Mouse (Mus musculus) stomach, embryonic 14.5 days (tissue): Measurements from ENCODE around the gene Cdkn2b. TPM values are rescaled to one million over a fixed set of nuclear protein-coding genes. Genes with fewer than 3 reads are reported as not detected.

ENCODE experiments used
- ATAC-seq: fragments of 200-750 bp; cut with Nextera tagmentation; 2 replicates; pipeline ENCODE4 v1.8.0; 2017; ENCODE audit warnings: low read depth, moderate TSS enrichment; ENCODE audit not compliant: insufficient number of reproducible peaks, insufficient read depth, low FRiP score
- H3K27ac ChIP-seq: fragments of 300-500 bp; sonication (generic); 2 replicates; pipeline ENCODE4 v1.5.1; 2014; ENCODE audit warnings: mild to moderate bottlenecking, low read length, moderate library complexity, mixed read lengths
- H3K27me3 ChIP-seq: fragments of 300-500 bp; sonication (generic); 2 replicates; pipeline ENCODE4 v1.6.1; 2014; ENCODE audit warnings: low read length, control low read depth, mixed read lengths; ENCODE audit not compliant: control insufficient read depth, insufficient read depth
- H3K36me3 ChIP-seq: fragments of 300-500 bp; sonication (generic); 2 replicates; pipeline ENCODE4 v1.6.1; 2014; ENCODE audit warnings: mild to moderate bottlenecking, control low read depth, low read length, moderate library complexity, mixed read lengths; ENCODE audit not compliant: control insufficient read depth, insufficient read depth
- H3K4me1 ChIP-seq: fragments of 300-500 bp; sonication (generic); 2 replicates; pipeline ENCODE4 v1.6.1; 2014; ENCODE audit warnings: low read length, control low read depth, mixed read lengths; ENCODE audit not compliant: control insufficient read depth, insufficient read depth
- H3K4me2 ChIP-seq: fragments of 300-500 bp; sonication (generic); replicated peaks from 2 replicates; pipeline ENCODE4 v1.6.1; 2014; ENCODE audit warnings: low read depth, low read length, control low read depth
- H3K4me3 ChIP-seq: fragments of 300-500 bp; sonication (generic); 2 replicates; pipeline ENCODE4 v1.5.1; 2014; ENCODE audit warnings: low read depth, low read length, control low read depth
- H3K9ac ChIP-seq: fragments of 300-500 bp; sonication (generic); replicated peaks from 2 replicates; pipeline ENCODE4 v1.6.1; 2014; ENCODE audit warnings: low read depth, mild to moderate bottlenecking, control low read depth, low read length, moderate library complexity, mixed read lengths
- H3K9me3 ChIP-seq: fragments of 300-500 bp; sonication (generic); 2 replicates; pipeline ENCODE4 v1.6.1; 2016; ENCODE audit warnings: low read depth, low read length, control low read depth; ENCODE audit not compliant: control insufficient read depth
- WGBS: fragments of 180-500 bp; shearing (Covaris S2); extraction: QIAGEN DNeasy Blood & Tissue Kit; methylation state at CpG from one replicate; pipeline ENCODE4 v1.1.7; 2014; 5-methylcytosine and 5-hydroxymethylcytosine counted together
- polyA plus RNA-seq: library from polyadenylated mRNA; unstranded; fragments of >200 nt; fragmentation: Nextera tagmentation; extraction: Ambion mirVana; gene quantifications from 2 replicates; pipeline ENCODE4 v1.2.1, GENCODE M21; 2014

Cdkn2b gene
- polyA plus RNA-seq, 1 experiment from 2014 or later: 4.9 TPM

DNA sequence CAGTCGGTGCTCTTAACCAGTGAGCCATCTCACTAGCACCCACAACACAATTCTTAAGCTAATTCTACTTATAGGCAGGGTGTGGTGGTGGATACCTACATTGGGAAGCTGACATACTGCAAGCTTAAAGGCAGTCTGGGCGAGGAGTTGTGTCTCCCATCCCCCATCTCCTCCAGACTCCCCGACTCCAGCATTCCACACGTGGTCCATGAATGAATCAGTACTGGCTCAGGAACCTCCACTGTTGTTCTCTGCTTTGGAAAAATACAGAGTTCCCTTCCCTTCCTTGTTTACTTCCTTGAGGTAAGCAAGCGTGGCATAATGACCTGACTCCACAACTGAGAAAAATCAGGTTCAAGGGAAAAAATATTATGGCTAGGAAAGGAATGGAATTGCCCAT is 38.0 kb upstream of the Cdkn2b start:
- no peak for ATAC-seq
- no peak overlapping the region for H3K9ac ChIP-seq
- 57% methylated on average over 5 of the region's 5 CpGs for WGBS

DNA sequence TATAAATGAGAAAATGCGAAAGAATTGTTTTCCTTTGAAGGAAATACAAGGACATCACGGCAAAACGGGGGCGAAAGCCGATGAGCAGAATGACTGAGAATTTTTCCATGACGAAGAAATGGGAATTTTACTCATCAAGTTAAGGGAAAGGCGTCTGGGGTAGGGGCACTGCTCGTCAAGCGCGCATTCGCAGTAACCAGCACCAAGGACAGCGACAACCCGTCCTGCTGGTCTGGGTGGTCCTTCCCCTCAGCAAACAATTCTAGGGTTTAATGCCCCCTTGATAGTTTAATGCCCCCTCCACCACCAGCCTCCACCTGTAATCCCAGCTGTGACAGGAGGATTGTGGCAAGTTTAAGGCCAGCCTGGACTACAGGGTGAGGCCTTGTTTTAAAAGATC is 2.6 kb upstream of the Cdkn2b start:
- WGBS: 11% methylated on average over 13 of the region's 13 CpGs
- H3K27me3 ChIP-seq: peaks cover 27% of the 10 kb centered on the region

More for the DNA sequence above, 38.0 kb upstream of the Cdkn2b start:
- no peaks in the 10 kb centered on the region for H3K36me3 ChIP-seq
- H3K4me2 ChIP-seq: no peak overlapping the region
- H3K9me3 ChIP-seq: no peaks in the 10 kb centered on the region
- H3K27ac ChIP-seq: no peak overlapping the region
- H3K4me3 ChIP-seq: no peak overlapping the region
- H3K4me1 ChIP-seq: no peaks in the 10 kb centered on the region
- H3K27me3 ChIP-seq: no peaks in the 10 kb centered on the region

GRCm38 (mm10) chr4:89309996-89310395 is 843 bp downstream of the Cdkn2b start:
- peaks cover 55% of the 10 kb centered on the region for H3K27me3 ChIP-seq
- H3K4me1 ChIP-seq: no peaks in the 10 kb centered on the region
- no peaks in the 10 kb centered on the region for H3K9me3 ChIP-seq
- no peak overlapping the region for H3K9ac ChIP-seq
- no peaks in the 10 kb centered on the region for H3K36me3 ChIP-seq
- peak overlapping the region; percentile 46 for H3K4me3 ChIP-seq
- ATAC-seq: no peak
- peak overlapping the region; percentile 89 for H3K4me2 ChIP-seq
- no peak overlapping the region for H3K27ac ChIP-seq
- WGBS: 2% methylated on average over 11 of the region's 11 CpGs

More for the DNA sequence above, 2.6 kb upstream of the Cdkn2b start:
- Histone ChIP-seq H3K4me2 (no peak overlapping the region), H3K9me3 (no peaks in the 10 kb centered on the region), H3K9ac (no peak overlapping the region), H3K4me3 (no peak overlapping the region), H3K36me3 (no peaks in the 10 kb centered on the region), H3K27ac (no peak overlapping the region), H3K4me1 (no peaks in the 10 kb centered on the region)
- ATAC-seq: no peak

DNA sequence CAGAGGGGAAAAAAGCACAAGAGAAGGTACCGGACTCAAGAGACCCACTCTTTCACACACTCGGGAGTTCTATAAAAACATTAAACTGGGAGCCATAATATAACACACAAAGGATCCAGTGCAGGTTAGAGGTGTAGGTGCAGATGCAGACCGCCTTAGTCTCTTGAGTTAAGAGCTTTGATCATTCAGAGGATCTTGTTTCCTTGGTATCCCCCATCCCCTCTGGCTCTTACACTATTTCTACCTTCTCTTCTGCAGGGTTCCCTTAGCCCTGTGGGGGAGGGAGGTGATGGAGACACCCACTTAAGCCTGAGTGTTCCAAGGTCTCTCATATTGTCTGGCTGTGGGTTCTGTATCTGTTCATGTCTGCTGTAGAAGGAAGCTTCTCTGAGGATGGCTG is 2.8 kb downstream of the Cdkn2b start:
- WGBS: 16% methylated on average over 3 of the region's 3 CpGs
- Histone ChIP-seq H3K27ac (no peak overlapping the region), H3K36me3 (no peaks in the 10 kb centered on the region)

GRCm38 (mm10) chr4:89306798-89307365 is 4.0 kb downstream of the Cdkn2b start:
- no peak overlapping the region for H3K4me2 ChIP-seq
- no peak for ATAC-seq
- WGBS: 3% methylated on average over 25 of the region's 25 CpGs

More for the DNA sequence above, 2.8 kb downstream of the Cdkn2b start:
- H3K4me2 ChIP-seq: no peak overlapping the region
- no peak overlapping the region for H3K4me3 ChIP-seq
- ATAC-seq: no peak
- no peak overlapping the region for H3K9ac ChIP-seq
- H3K9me3 ChIP-seq: no peaks in the 10 kb centered on the region
- peaks cover 75% of the 10 kb centered on the region for H3K27me3 ChIP-seq
- no peaks in the 10 kb centered on the region for H3K4me1 ChIP-seq

DNA sequence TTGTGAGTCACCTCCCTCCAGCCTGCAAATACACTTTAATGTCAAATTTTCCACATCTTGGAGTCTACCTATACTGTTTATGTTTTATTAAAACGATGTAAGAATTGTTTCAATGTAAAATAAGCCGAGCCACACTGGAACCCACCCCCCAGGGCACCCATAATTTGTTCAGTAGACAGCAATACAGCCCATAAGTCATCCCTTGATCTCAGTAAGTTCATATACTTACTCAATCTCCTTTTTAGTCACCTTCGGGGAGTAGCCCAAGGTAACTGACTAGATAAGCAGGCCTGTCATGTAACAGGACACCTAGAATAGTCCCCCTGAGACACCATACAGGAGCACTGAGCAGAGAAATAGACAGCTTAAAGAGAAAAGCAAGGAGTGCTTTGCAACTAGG is 5.1 kb downstream of the Cdkn2b start:
- WGBS: 11% methylated on average over 3 of the region's 3 CpGs
- H3K27ac ChIP-seq: no peak overlapping the region
- ATAC-seq: no peak

More at GRCm38 (mm10) chr4:89306798-89307365, 4.0 kb downstream of the Cdkn2b start:
- no peaks in the 10 kb centered on the region for H3K36me3 ChIP-seq
- H3K27me3 ChIP-seq: peaks cover 74% of the 10 kb centered on the region
- H3K4me3 ChIP-seq: no peak overlapping the region
- no peaks in the 10 kb centered on the region for H3K4me1 ChIP-seq
- no peak overlapping the region for H3K9ac ChIP-seq
- H3K9me3 ChIP-seq: no peaks in the 10 kb centered on the region
- no peak overlapping the region for H3K27ac ChIP-seq

GRCm38 (mm10) chr4:89303281-89303995 is 7.4 kb downstream of the Cdkn2b start:
- Histone ChIP-seq H3K4me2 (no peak overlapping the region), H3K9me3 (no peaks in the 10 kb centered on the region), H3K9ac (no peak overlapping the region), H3K27ac (no peak overlapping the region), H3K4me1 (no peaks in the 10 kb centered on the region), H3K27me3 (peaks cover 79% of the 10 kb centered on the region), H3K36me3 (no peaks in the 10 kb centered on the region), H3K4me3 (no peak overlapping the region)
- WGBS: 1% methylated on average over 14 of the region's 14 CpGs
- no peak for ATAC-seq

More for the DNA sequence above, 5.1 kb downstream of the Cdkn2b start:
- Histone ChIP-seq H3K36me3 (no peaks in the 10 kb centered on the region), H3K9me3 (no peaks in the 10 kb centered on the region), H3K4me2 (no peak overlapping the region), H3K4me3 (no peak overlapping the region), H3K4me1 (no peaks in the 10 kb centered on the region), H3K9ac (no peak overlapping the region), H3K27me3 (peaks cover 75% of the 10 kb centered on the region)

- Histone ChIP-seq H3K27me3 (peaks cover 80% of the 10 kb centered on the region), H3K9me3 (no peaks in the 10 kb centered on the region), H3K9ac (no peak overlapping the region), H3K4me2 (no peak overlapping the region), H3K4me3 (no peak overlapping the region), H3K27ac (no peak overlapping the region), H3K4me1 (no peaks in the 10 kb centered on the region), H3K36me3 (no peaks in the 10 kb centered on the region)
- WGBS: 0% methylated on average over 1 of the region's 1 CpGs
- no peak for ATAC-seq
Observed at GRCm38 (mm10) chr4:89302129-89302528, 8.7 kb downstream of the Cdkn2b start.
